Mouse (Mus musculus): ENCODE measurements around the gene Sufu. TPM values are rescaled to one million over a fixed set of nuclear protein-coding genes. Genes with fewer than 3 reads are reported as not detected.

Gene Sufu
- polyA plus RNA-seq, 1 experiment from 2014 or later = 20.5 TPM

- Histone ChIP-seq H3K4me2 (ENCODE audit: low read depth, low read length) (no peak overlapping the region), H3K27ac (ENCODE audit: low read length) (peak overlapping the region; percentile 65), H3K4me3 (ENCODE audit: low read length) (no peak overlapping the region), H3K27me3 (replicated peaks; ENCODE audit: control insufficient read depth, insufficient read depth, low read length) (no peaks in the 10 kb centered on the region), H3K9me3 (ENCODE audit: control insufficient read depth, low read length) (no peaks in the 10 kb centered on the region), H3K36me3 (ENCODE audit: control insufficient read depth, insufficient read depth, low read length) (peaks cover 3% of the 10 kb centered on the region; the same call in 1 of the 2 replicates), H3K9ac (ENCODE audit: low read depth, low read length) (peak overlapping the region; percentile 41), H3K4me1 (ENCODE audit: control insufficient read depth, insufficient read depth, low read length) (peaks cover 46% of the 10 kb centered on the region)
- 54% methylated on average over 21 of the region's 21 CpGs for WGBS
- ATAC-seq = peak; percentile 35
Measured at GRCm38 (mm10) chr19:46479306-46480075, 82.8 kb downstream of the Sufu start.

- no peak overlapping the region for H3K4me3 ChIP-seq (ENCODE audit: low read length)
- peaks cover 3% of the 10 kb centered on the region; the same call in 1 of the 2 replicates for H3K36me3 ChIP-seq (ENCODE audit: control insufficient read depth, insufficient read depth, low read length)
- peaks cover 56% of the 10 kb centered on the region for H3K4me1 ChIP-seq (ENCODE audit: control insufficient read depth, insufficient read depth, low read length)
- WGBS = 56% methylated on average over 10 of the region's 10 CpGs
- no peaks in the 10 kb centered on the region for H3K27me3 ChIP-seq (replicated peaks; ENCODE audit: control insufficient read depth, insufficient read depth, low read length)
- ATAC-seq = no peak
- H3K27ac ChIP-seq (ENCODE audit: low read length) = no peak overlapping the region
- H3K9ac ChIP-seq (ENCODE audit: low read depth, low read length) = no peak overlapping the region
- no peak overlapping the region for H3K4me2 ChIP-seq (ENCODE audit: low read depth, low read length)
- H3K9me3 ChIP-seq (ENCODE audit: control insufficient read depth, low read length) = no peaks in the 10 kb centered on the region
Measured at GRCm38 (mm10) chr19:46480624-46481345, 84.1 kb downstream of the Sufu start.

- WGBS = 37% methylated on average over 3 of the region's 3 CpGs
- no peaks in the 10 kb centered on the region for H3K9me3 ChIP-seq (ENCODE audit: control insufficient read depth, low read length)
- no peak overlapping the region for H3K27ac ChIP-seq (ENCODE audit: low read length)
- no peak overlapping the region for H3K4me3 ChIP-seq (ENCODE audit: low read length)
- H3K36me3 ChIP-seq (ENCODE audit: control insufficient read depth, insufficient read depth, low read length) = peaks cover 3% of the 10 kb centered on the region; the same call in 1 of the 2 replicates
- peaks cover 62% of the 10 kb centered on the region for H3K4me1 ChIP-seq (ENCODE audit: control insufficient read depth, insufficient read depth, low read length)
- ATAC-seq = no peak
- no peak overlapping the region for H3K4me2 ChIP-seq (ENCODE audit: low read depth, low read length)
- H3K9ac ChIP-seq (ENCODE audit: low read depth, low read length) = no peak overlapping the region
- no peaks in the 10 kb centered on the region for H3K27me3 ChIP-seq (replicated peaks; ENCODE audit: control insufficient read depth, insufficient read depth, low read length)
Measured at GRCm38 (mm10) chr19:46481352-46481751, 84.7 kb downstream of the Sufu start.

GRCm38 (mm10) chr19:46481756-46482155 lies 85.1 kb downstream of the Sufu start:
- Histone ChIP-seq H3K4me2 (ENCODE audit: low read depth, low read length) (no peak overlapping the region), H3K27me3 (replicated peaks; ENCODE audit: control insufficient read depth, insufficient read depth, low read length) (no peaks in the 10 kb centered on the region), H3K4me1 (ENCODE audit: control insufficient read depth, insufficient read depth, low read length) (peaks cover 63% of the 10 kb centered on the region), H3K9me3 (ENCODE audit: control insufficient read depth, low read length) (no peaks in the 10 kb centered on the region), H3K27ac (ENCODE audit: low read length) (no peak overlapping the region), H3K36me3 (ENCODE audit: control insufficient read depth, insufficient read depth, low read length) (peaks cover 3% of the 10 kb centered on the region; the same call in 1 of the 2 replicates), H3K4me3 (ENCODE audit: low read length) (no peak overlapping the region), H3K9ac (ENCODE audit: low read depth, low read length) (no peak overlapping the region)
- no peak for ATAC-seq
- WGBS = 11% methylated on average over 4 of the region's 4 CpGs

GRCm38 (mm10) chr19:46482896-46483516 lies 86.3 kb downstream of the Sufu start:
- Histone ChIP-seq H3K4me3 (ENCODE audit: low read length) (no peak overlapping the region), H3K4me2 (ENCODE audit: low read depth, low read length) (no peak overlapping the region), H3K36me3 (ENCODE audit: control insufficient read depth, insufficient read depth, low read length) (peaks cover 3% of the 10 kb centered on the region; the same call in 1 of the 2 replicates), H3K9me3 (ENCODE audit: control insufficient read depth, low read length) (no peaks in the 10 kb centered on the region), H3K27ac (ENCODE audit: low read length) (no peak overlapping the region), H3K9ac (ENCODE audit: low read depth, low read length) (peak overlapping the region; percentile 10; the same call in 1 of the 2 replicates), H3K27me3 (replicated peaks; ENCODE audit: control insufficient read depth, insufficient read depth, low read length) (no peaks in the 10 kb centered on the region), H3K4me1 (ENCODE audit: control insufficient read depth, insufficient read depth, low read length) (peaks cover 56% of the 10 kb centered on the region)
- ATAC-seq = no peak
- 51% methylated on average over 17 of the region's 17 CpGs for WGBS

- H3K9ac ChIP-seq (ENCODE audit: low read depth, low read length) = peak overlapping the region; percentile 41; the same call in 1 of the 2 replicates
- no peak overlapping the region for H3K4me3 ChIP-seq (ENCODE audit: low read length)
- 73% methylated on average over 15 of the region's 15 CpGs for WGBS
- peaks cover 50% of the 10 kb centered on the region for H3K4me1 ChIP-seq (ENCODE audit: control insufficient read depth, insufficient read depth, low read length)
- no peaks in the 10 kb centered on the region for H3K9me3 ChIP-seq (ENCODE audit: control insufficient read depth, low read length)
- H3K27me3 ChIP-seq (replicated peaks; ENCODE audit: control insufficient read depth, insufficient read depth, low read length) = no peaks in the 10 kb centered on the region
- no peak for ATAC-seq
- no peak overlapping the region for H3K4me2 ChIP-seq (ENCODE audit: low read depth, low read length)
- H3K27ac ChIP-seq (ENCODE audit: low read length) = peak overlapping the region; percentile 38; the same call in 1 of the 2 replicates
- H3K36me3 ChIP-seq (ENCODE audit: control insufficient read depth, insufficient read depth, low read length) = peaks cover 3% of the 10 kb centered on the region; the same call in 1 of the 2 replicates
Measured at GRCm38 (mm10) chr19:46483701-46484328, 87.1 kb downstream of the Sufu start.

- Histone ChIP-seq H3K9ac (ENCODE audit: low read depth, low read length) (peak overlapping the region; percentile 41; the same call in 1 of the 2 replicates), H3K4me1 (ENCODE audit: control insufficient read depth, insufficient read depth, low read length) (peaks cover 43% of the 10 kb centered on the region), H3K27me3 (replicated peaks; ENCODE audit: control insufficient read depth, insufficient read depth, low read length) (no peaks in the 10 kb centered on the region), H3K36me3 (ENCODE audit: control insufficient read depth, insufficient read depth, low read length) (peaks cover 3% of the 10 kb centered on the region; the same call in 1 of the 2 replicates), H3K27ac (ENCODE audit: low read length) (peak overlapping the region; percentile 38; the same call in 1 of the 2 replicates), H3K4me3 (ENCODE audit: low read length) (no peak overlapping the region), H3K9me3 (ENCODE audit: control insufficient read depth, low read length) (no peaks in the 10 kb centered on the region), H3K4me2 (ENCODE audit: low read depth, low read length) (no peak overlapping the region)
- 67% methylated on average over 5 of the region's 5 CpGs for WGBS
- no peak for ATAC-seq
Measured at GRCm38 (mm10) chr19:46484518-46484917, 87.8 kb downstream of the Sufu start.

- peak; percentile 65 for ATAC-seq
- 51% methylated on average over 9 of the region's 9 CpGs for WGBS
- H3K9ac ChIP-seq (ENCODE audit: low read depth, low read length) = peak overlapping the region; percentile 6; the same call in 1 of the 2 replicates
- peak overlapping the region; percentile 18; the same call in 1 of the 2 replicates for H3K4me2 ChIP-seq (ENCODE audit: low read depth, low read length)
- H3K36me3 ChIP-seq (ENCODE audit: control insufficient read depth, insufficient read depth, low read length) = no peaks in the 10 kb centered on the region
- H3K27me3 ChIP-seq (replicated peaks; ENCODE audit: control insufficient read depth, insufficient read depth, low read length) = no peaks in the 10 kb centered on the region
- peaks cover 41% of the 10 kb centered on the region for H3K4me1 ChIP-seq (ENCODE audit: control insufficient read depth, insufficient read depth, low read length)
- no peaks in the 10 kb centered on the region for H3K9me3 ChIP-seq (ENCODE audit: control insufficient read depth, low read length)
- H3K27ac ChIP-seq (ENCODE audit: low read length) = peak overlapping the region; percentile 34
- H3K4me3 ChIP-seq (ENCODE audit: low read length) = no peak overlapping the region
Measured at GRCm38 (mm10) chr19:46485847-46486246, 89.2 kb downstream of the Sufu start.
